Mouse (Mus musculus) thymus, adult 2 months (tissue): ENCODE data around the gene Card6. TPM values are rescaled to one million over a fixed set of nuclear protein-coding genes. Genes with fewer than 3 reads are reported as not detected.

Experiments
- DNase-seq: peaks from one replicate; pipeline ENCODE4 v3.0.0; 2021
- H3K27ac ChIP-seq: fragments of 200-500 bp; 2 replicates; pipeline ENCODE4 v1.5.1; 2012; ENCODE audit warnings: low read length, control low read depth; ENCODE audit not compliant: control insufficient read depth, insufficient read depth
- H3K27me3 ChIP-seq: fragments of 200-500 bp; 2 replicates; pipeline ENCODE4 v1.6.1; 2012; ENCODE audit warnings: mild to moderate bottlenecking, low read length, moderate library complexity, mixed read lengths; ENCODE audit not compliant: control insufficient read depth, insufficient read depth
- H3K36me3 ChIP-seq: fragments of 200-500 bp; 2 replicates; pipeline ENCODE4 v1.6.1; 2012; ENCODE audit warnings: mild to moderate bottlenecking, low read length, moderate library complexity; ENCODE audit not compliant: control insufficient read depth, insufficient read depth
- H3K4me1 ChIP-seq: fragments of 200-500 bp; replicated peaks from 2 replicates; pipeline ENCODE4 v1.6.1; 2012; ENCODE audit warnings: low read length; ENCODE audit not compliant: control insufficient read depth, insufficient read depth
- H3K4me3 ChIP-seq: fragments of 200-500 bp; 2 replicates; pipeline ENCODE4 v1.5.1; 2012; ENCODE audit warnings: mild to moderate bottlenecking, low read length, control low read depth, moderate library complexity; ENCODE audit not compliant: control insufficient read depth, insufficient read depth
- CTCF ChIP-seq: fragments of 200-500 bp; IDR thresholded peaks from 2 replicates; pipeline ENCODE4 v1.5.1; 2012; ENCODE audit warnings: mild to moderate bottlenecking, control low read depth, low read length, moderate library complexity, borderline replicate concordance; ENCODE audit not compliant: control insufficient read depth, poor library complexity, insufficient read depth; ENCODE audit errors: extremely low read depth
- POLR2A ChIP-seq: fragments of 200-500 bp; IDR thresholded peaks from 2 replicates; pipeline ENCODE4 v1.6.1; 2012; ENCODE audit warnings: mild to moderate bottlenecking, low read length, control low read depth, moderate library complexity; ENCODE audit not compliant: control insufficient read depth, poor library complexity, insufficient read depth; ENCODE audit errors: extremely low read depth
- WGBS: fragments of 180-500 bp; shearing (Covaris S2); methylation state at CpG from one replicate; pipeline ENCODE4 v1.1.7; 2018; 5-methylcytosine and 5-hydroxymethylcytosine counted together
- polyA plus RNA-seq: library from polyadenylated mRNA; depleted of rRNA; stranded (reverse); fragments of >200 nt; gene quantifications from 2 replicates; pipeline ENCODE4 v1.2.3, GENCODE M21; 2012

Gene Card6
- polyA plus RNA-seq, 1 experiment: 4.1 TPM

GRCm38 (mm10) chr15:5129111-5129805 is 20.9 kb upstream of the Card6 start:
- 95% methylated on average over 12 of the region's 12 CpGs for WGBS
- no peak for TF ChIP-seq POLR2A
- TF ChIP-seq CTCF: no peak

DNA sequence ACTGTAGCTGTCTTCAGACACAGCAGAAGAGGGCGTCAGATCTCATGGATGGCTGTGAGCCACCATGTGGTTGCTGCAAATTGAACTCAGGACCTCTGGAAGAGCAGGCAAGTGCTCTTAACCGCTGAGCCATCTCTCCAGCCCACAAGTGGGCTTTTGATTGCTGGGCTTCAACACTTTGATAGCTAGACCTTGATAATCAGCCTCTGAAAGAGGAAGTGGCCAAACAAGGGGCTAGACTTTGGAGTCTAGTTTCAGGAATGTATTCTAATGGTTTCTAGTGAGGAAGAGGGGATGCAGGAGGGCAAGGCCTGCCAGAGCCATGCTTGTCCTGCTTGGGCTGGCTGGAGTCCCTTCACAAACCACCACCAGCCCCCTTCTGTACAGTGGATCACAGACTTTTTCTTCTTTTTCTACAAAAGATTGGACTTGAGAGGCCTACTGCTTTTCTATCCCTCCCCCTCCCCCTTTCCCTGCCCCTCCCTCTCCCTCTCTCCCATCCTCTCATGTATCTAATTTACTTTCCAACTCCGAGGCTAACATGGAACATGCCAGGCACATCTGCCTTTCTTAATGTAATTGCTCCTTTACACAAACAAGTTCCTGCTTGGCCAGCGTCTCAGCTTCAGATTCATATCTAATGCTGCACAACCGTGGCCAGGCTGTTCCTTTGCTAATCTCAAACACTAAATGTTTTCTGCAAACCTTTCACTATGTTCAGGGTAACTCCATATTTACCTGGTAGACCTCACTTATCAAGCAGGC is 20.0 kb upstream of the Card6 start:
- Histone ChIP-seq H3K36me3 (peaks cover 5% of the 10 kb centered on the region; the same call in 1 of the 2 replicates), H3K4me3 (no peak overlapping the region), H3K27ac (no peak overlapping the region), H3K4me1 (no peaks in the 10 kb centered on the region), H3K27me3 (no peaks in the 10 kb centered on the region)
- 60% methylated on average over 5 of the region's 5 CpGs for WGBS
- DNase-seq: no peak
- TF ChIP-seq POLR2A: no peak

More at GRCm38 (mm10) chr15:5129111-5129805, 20.9 kb upstream of the Card6 start:
- Histone ChIP-seq H3K4me1 (no peaks in the 10 kb centered on the region), H3K36me3 (peaks cover 2% of the 10 kb centered on the region; the same call in 1 of the 2 replicates), H3K27me3 (no peaks in the 10 kb centered on the region), H3K27ac (no peak overlapping the region), H3K4me3 (no peak overlapping the region)
- no peak for DNase-seq

- no peak for DNase-seq
- H3K4me3 ChIP-seq: no peak overlapping the region
- 85% methylated on average over 2 of the region's 2 CpGs for WGBS
Observed at GRCm38 (mm10) chr15:5127487-5127886, 19.1 kb upstream of the Card6 start.

GRCm38 (mm10) chr15:5126456-5126855 is 18.1 kb upstream of the Card6 start:
- TF ChIP-seq CTCF (no peak), POLR2A (no peak)
- Histone ChIP-seq H3K4me1 (no peaks in the 10 kb centered on the region), H3K4me3 (no peak overlapping the region), H3K27me3 (no peaks in the 10 kb centered on the region), H3K27ac (no peak overlapping the region), H3K36me3 (peaks cover 12% of the 10 kb centered on the region)
- DNase-seq: no peak
- WGBS: 81% methylated on average over 4 of the region's 4 CpGs

More at GRCm38 (mm10) chr15:5127487-5127886, 19.1 kb upstream of the Card6 start:
- no peak for TF ChIP-seq POLR2A
- TF ChIP-seq CTCF: no peak
- Histone ChIP-seq H3K4me1 (no peaks in the 10 kb centered on the region), H3K27me3 (no peaks in the 10 kb centered on the region), H3K36me3 (peaks cover 5% of the 10 kb centered on the region), H3K27ac (no peak overlapping the region)

DNA sequence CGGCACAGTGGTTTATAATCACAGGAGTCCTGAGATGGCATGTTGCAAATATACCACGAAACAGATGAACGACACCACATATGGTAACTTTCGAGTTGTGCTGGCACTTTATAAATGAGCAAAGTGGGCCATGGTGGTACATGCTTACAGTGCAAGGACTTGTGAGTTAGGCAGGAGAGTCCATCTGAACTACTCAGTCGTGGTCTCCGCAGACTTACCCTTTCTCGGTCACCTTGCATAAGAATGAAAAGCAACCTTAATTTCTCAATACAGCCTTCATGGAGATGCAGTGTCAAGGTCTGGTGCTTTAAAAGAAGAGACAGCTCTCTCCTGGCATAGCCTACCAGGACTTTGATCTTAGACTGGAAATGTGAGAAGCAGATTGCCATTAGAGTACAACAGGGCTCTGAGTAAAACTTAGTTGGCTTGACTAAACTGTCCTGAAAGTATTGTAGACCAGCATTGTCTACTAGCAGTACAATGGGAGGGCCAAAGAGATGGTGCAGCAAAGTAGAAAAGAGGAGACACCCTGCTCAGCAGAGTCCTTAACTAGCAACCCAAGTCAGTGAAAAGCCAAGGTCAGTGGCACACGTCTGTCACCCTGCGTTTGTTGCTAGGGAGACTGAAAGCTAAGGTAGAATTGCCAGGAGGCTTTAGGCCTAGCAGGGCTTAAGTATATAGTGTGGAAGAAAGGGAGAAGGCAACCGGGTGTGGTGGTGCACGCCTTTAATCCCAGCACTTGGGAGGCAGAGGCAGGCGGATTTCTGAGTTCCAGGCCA is 13.4 kb upstream of the Card6 start:
- 97% methylated on average over 12 of the region's 12 CpGs for WGBS
- TF ChIP-seq POLR2A (no peak), CTCF (no peak)

DNA sequence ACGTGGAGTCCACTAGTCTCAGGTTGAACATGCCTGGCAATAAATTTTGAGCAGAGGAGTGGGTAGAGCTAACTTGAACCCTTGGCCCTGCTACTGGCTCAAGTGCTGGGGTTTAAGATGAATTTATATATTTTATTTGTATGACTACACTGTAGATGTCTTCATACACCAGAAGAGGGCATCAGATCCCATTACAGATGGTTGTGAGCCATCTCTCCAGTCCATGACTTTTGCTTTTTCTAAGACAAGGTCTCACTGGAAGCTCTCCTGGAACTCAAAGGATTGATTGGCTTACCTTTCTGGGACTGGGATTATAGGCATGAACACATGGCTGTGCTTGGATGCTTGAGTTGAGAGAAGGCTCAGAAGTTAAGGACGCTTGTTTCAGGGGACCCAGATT is 11.4 kb upstream of the Card6 start:
- H3K27me3 ChIP-seq: no peaks in the 10 kb centered on the region
- WGBS: 91% methylated on average over 2 of the region's 2 CpGs
- no peak overlapping the region for H3K27ac ChIP-seq
- peaks cover 51% of the 10 kb centered on the region for H3K36me3 ChIP-seq
- no peak for DNase-seq
- peaks cover 6% of the 10 kb centered on the region for H3K4me1 ChIP-seq
- TF ChIP-seq CTCF (no peak), POLR2A (no peak)
- H3K4me3 ChIP-seq: no peak overlapping the region

More for the DNA sequence above, 13.4 kb upstream of the Card6 start:
- no peak overlapping the region for H3K4me3 ChIP-seq
- H3K27ac ChIP-seq: no peak overlapping the region
- H3K27me3 ChIP-seq: no peaks in the 10 kb centered on the region
- no peak for DNase-seq
- H3K4me1 ChIP-seq: peaks cover 6% of the 10 kb centered on the region
- peaks cover 51% of the 10 kb centered on the region for H3K36me3 ChIP-seq
